Mouse (Mus musculus): ENCODE measurements at regions not wholly inside any gene's neighbourhood (a gene's known extent, or its start where the extent isn't known, plus 50 kb on each side); places are given as distances from the start of the nearest gene placed in this dataset.

- peak; percentile 71 for DNase-seq (ENCODE audit: low spot score)
Observed at GRCm38 (mm10) chr11:112982165-112982801, 200.3 kb downstream of the Sox9 start.

GRCm38 (mm10) chr11:112982802-112983591 is 201.0 kb downstream of the Sox9 start:
- no peak for DNase-seq (ENCODE audit: low spot score)

GRCm38 (mm10) chr11:112986029-112986573 is 204.1 kb downstream of the Sox9 start:
- no peak for DNase-seq (ENCODE audit: low spot score)

- DNase-seq (ENCODE audit: low spot score): no peak
Observed at GRCm38 (mm10) chr11:112987782-112988181, 205.8 kb downstream of the Sox9 start.

GRCm38 (mm10) chr11:112988900-112989299 is 206.9 kb downstream of the Sox9 start:
- DNase-seq (ENCODE audit: low spot score): no peak

- DNase-seq (ENCODE audit: low spot score): peak; percentile 73
Observed at GRCm38 (mm10) chr11:112989981-112990512, 208.0 kb downstream of the Sox9 start.

- DNase-seq (ENCODE audit: low spot score): no peak
Observed at GRCm38 (mm10) chr11:112990751-112991150, 208.7 kb downstream of the Sox9 start.

GRCm38 (mm10) chr11:112991862-112992261 is 209.8 kb downstream of the Sox9 start:
- peak; percentile 35 for DNase-seq (ENCODE audit: low spot score)

- no peak for DNase-seq (ENCODE audit: low spot score)
Observed at GRCm38 (mm10) chr11:112998777-112999583, 217.0 kb downstream of the Sox9 start.

GRCm38 (mm10) chr11:113001071-113001470 is 219.0 kb downstream of the Sox9 start:
- DNase-seq (ENCODE audit: low spot score): no peak

GRCm38 (mm10) chr11:113005895-113006294 is 223.9 kb downstream of the Sox9 start:
- DNase-seq (ENCODE audit: low spot score): no peak

GRCm38 (mm10) chr11:113008521-113008920 is 226.5 kb downstream of the Sox9 start:
- no peak for DNase-seq (ENCODE audit: low spot score)

- DNase-seq (ENCODE audit: low spot score): no peak
Observed at GRCm38 (mm10) chr11:113009376-113009775, 227.4 kb downstream of the Sox9 start.

GRCm38 (mm10) chr11:113010906-113011305 is 228.9 kb downstream of the Sox9 start:
- no peak for DNase-seq (ENCODE audit: low spot score)

GRCm38 (mm10) chr11:113014186-113015010 is 232.4 kb downstream of the Sox9 start:
- peak; percentile 85 for DNase-seq (ENCODE audit: low spot score)

GRCm38 (mm10) chr11:113015686-113016304 is 233.8 kb downstream of the Sox9 start:
- no peak for DNase-seq (ENCODE audit: low spot score)

GRCm38 (mm10) chr11:113016801-113017715 is 235.0 kb downstream of the Sox9 start:
- DNase-seq (ENCODE audit: low spot score): peak; percentile 58

GRCm38 (mm10) chr11:113021533-113021932 is 239.5 kb downstream of the Sox9 start:
- peak; percentile 78 for DNase-seq (ENCODE audit: low spot score)

- no peak for DNase-seq (ENCODE audit: low spot score)
Observed at GRCm38 (mm10) chr11:113026994-113027393, 245.0 kb downstream of the Sox9 start.

All from embryo, embryonic 10 days (tissue).